Mouse (Mus musculus) liver, adult 2 months (tissue): ENCODE results near the gene Cpeb3. TPM values are rescaled to one million over a fixed set of nuclear protein-coding genes. Genes with fewer than 3 reads are reported as not detected.

Experiments used
- DNase-seq: peaks from one replicate; pipeline ENCODE4 v3.0.0-alpha.2; 2011; ENCODE audit warnings: low read depth, low spot score; ENCODE audit errors: extremely low read depth
- H3K27ac ChIP-seq: fragments of 200-500 bp; replicated peaks from 2 replicates; pipeline ENCODE4 v1.5.1; 2012; ENCODE audit warnings: low read depth, mild to moderate bottlenecking, control low read depth, inconsistent platforms, low read length; ENCODE audit not compliant: insufficient read depth
- H3K27me3 ChIP-seq: fragments of 200-500 bp; 2 replicates; pipeline ENCODE4 v1.6.1; 2012; ENCODE audit warnings: mild to moderate bottlenecking, moderate library complexity, low read length, inconsistent platforms; ENCODE audit not compliant: control insufficient read depth, insufficient read depth
- H3K36me3 ChIP-seq: fragments of 200-500 bp; 2 replicates; pipeline ENCODE4 v1.6.1; 2012; ENCODE audit warnings: low read length, inconsistent platforms; ENCODE audit not compliant: control insufficient read depth, insufficient read depth
- H3K4me1 ChIP-seq: fragments of 200-500 bp; 2 replicates; pipeline ENCODE4 v1.6.1; 2011; ENCODE audit warnings: low read length; ENCODE audit not compliant: control insufficient read depth, insufficient read depth
- H3K4me3 ChIP-seq: fragments of 200-500 bp; 2 replicates; pipeline ENCODE4 v1.5.1; 2011; ENCODE audit warnings: low read depth, mild to moderate bottlenecking, control low read depth, low read length, moderate library complexity; ENCODE audit not compliant: insufficient read depth
- H3K79me2 ChIP-seq: fragments of 200-500 bp; 2 replicates; pipeline ENCODE4 v1.6.1; 2012; ENCODE audit warnings: inconsistent platforms, mild to moderate bottlenecking, low read length, moderate library complexity; ENCODE audit not compliant: control insufficient read depth, insufficient read depth
- H3K9ac ChIP-seq: fragments of 200-500 bp; 2 replicates; pipeline ENCODE4 v1.6.1; 2012; ENCODE audit warnings: low read depth, mild to moderate bottlenecking, control low read depth, inconsistent platforms, low read length
- CTCF ChIP-seq: fragments of 200-500 bp; IDR thresholded peaks from 2 replicates; pipeline ENCODE4 v1.5.1; 2011; ENCODE audit warnings: low read depth, low read length, control low read depth
- POLR2A ChIP-seq: fragments of 200-500 bp; IDR thresholded peaks from 2 replicates; pipeline ENCODE4 v1.6.1; 2011; ENCODE audit warnings: low read length, control low read depth; ENCODE audit not compliant: insufficient read depth; ENCODE audit errors: extremely low read depth
- WGBS: fragments of 180-500 bp; shearing (Covaris S2); methylation state at CpG from one replicate; pipeline ENCODE4 v1.1.7; 2018; 5-methylcytosine and 5-hydroxymethylcytosine counted together
- polyA plus RNA-seq: library from polyadenylated mRNA; depleted of rRNA; stranded (reverse); fragments of >200 nt; gene quantifications from 2 replicates; pipeline ENCODE4 v1.2.3, GENCODE M21; 2012
- total RNA-seq: library from RNA; depleted of rRNA; stranded (reverse); fragments of >200 nt; gene quantifications from 2 replicates; pipeline ENCODE4 v1.2.3, GENCODE M21; 2014

The Cpeb3 gene
- total and polyA plus RNA-seq, 2 experiments, result 4.3 to 6.4 TPM

- DNase-seq, result no peak
- peaks cover 24% of the 10 kb centered on the region; the same call in 1 of the 2 replicates for H3K79me2 ChIP-seq
- H3K4me1 ChIP-seq, result peaks cover 2% of the 10 kb centered on the region
- WGBS, result 95% methylated on average over 1 of the region's 1 CpGs
- no peak overlapping the region for H3K4me3 ChIP-seq
- no peak overlapping the region for H3K9ac ChIP-seq
- no peaks in the 10 kb centered on the region for H3K36me3 ChIP-seq
- H3K27me3 ChIP-seq, result no peaks in the 10 kb centered on the region
- TF ChIP-seq POLR2A (no peak), CTCF (no peak)
- no peak overlapping the region for H3K27ac ChIP-seq
Observed at GRCm38 (mm10) chr19:37203371-37203770, 5.0 kb downstream of the Cpeb3 start.

- no peak for TF ChIP-seq CTCF
- no peak for TF ChIP-seq POLR2A
- no peak overlapping the region for H3K9ac ChIP-seq
- WGBS, result 81% methylated on average over 2 of the region's 2 CpGs
- H3K79me2 ChIP-seq, result peaks cover 35% of the 10 kb centered on the region
- H3K4me3 ChIP-seq, result no peak overlapping the region
- no peak for DNase-seq
- H3K4me1 ChIP-seq, result no peaks in the 10 kb centered on the region; the same call in 1 of the 2 replicates
- H3K27ac ChIP-seq, result no peak overlapping the region
- no peaks in the 10 kb centered on the region for H3K36me3 ChIP-seq
- H3K27me3 ChIP-seq, result no peaks in the 10 kb centered on the region
Observed at GRCm38 (mm10) chr19:37199889-37200288, 8.5 kb downstream of the Cpeb3 start.

- no peak overlapping the region for H3K27ac ChIP-seq
- H3K36me3 ChIP-seq, result no peaks in the 10 kb centered on the region
- H3K27me3 ChIP-seq, result no peaks in the 10 kb centered on the region
- H3K4me1 ChIP-seq, result no peaks in the 10 kb centered on the region; the same call in 1 of the 2 replicates
- H3K79me2 ChIP-seq, result peaks cover 34% of the 10 kb centered on the region
- no peak overlapping the region for H3K4me3 ChIP-seq
- no peak for DNase-seq
- no peak overlapping the region for H3K9ac ChIP-seq
- WGBS, result 93% methylated on average over 1 of the region's 1 CpGs
- no peak for TF ChIP-seq CTCF
- TF ChIP-seq POLR2A, result no peak
Observed at GRCm38 (mm10) chr19:37198165-37198880, 10.1 kb downstream of the Cpeb3 start.

- H3K4me3 ChIP-seq, result no peak overlapping the region
- peaks cover 30% of the 10 kb centered on the region for H3K4me1 ChIP-seq
- no peak overlapping the region for H3K9ac ChIP-seq
- H3K36me3 ChIP-seq, result no peaks in the 10 kb centered on the region
- TF ChIP-seq POLR2A (no peak), CTCF (no peak)
- H3K27me3 ChIP-seq, result no peaks in the 10 kb centered on the region
- peaks cover 35% of the 10 kb centered on the region for H3K79me2 ChIP-seq
- H3K27ac ChIP-seq, result peak overlapping the region; percentile 87
- DNase-seq, result peak; percentile 92
- 12% methylated on average over 5 of the region's 5 CpGs for WGBS
Observed at GRCm38 (mm10) chr19:37192475-37193058, 15.8 kb downstream of the Cpeb3 start.

GRCm38 (mm10) chr19:37188366-37188948 lies 19.9 kb downstream of the Cpeb3 start:
- Histone ChIP-seq H3K4me1 (peaks cover 30% of the 10 kb centered on the region), H3K9ac (no peak overlapping the region), H3K36me3 (no peaks in the 10 kb centered on the region), H3K79me2 (peaks cover 33% of the 10 kb centered on the region; the same call in 1 of the 2 replicates), H3K4me3 (no peak overlapping the region), H3K27me3 (no peaks in the 10 kb centered on the region), H3K27ac (peak overlapping the region; percentile 65)
- WGBS, result 25% methylated on average over 4 of the region's 4 CpGs
- DNase-seq, result peak; percentile 82
- no peak for TF ChIP-seq CTCF
- no peak for TF ChIP-seq POLR2A
